Mouse (Mus musculus) hindbrain, embryonic 13.5 days (tissue): ENCODE results near the gene Mms19. TPM values are rescaled to one million over a fixed set of nuclear protein-coding genes. Genes with fewer than 3 reads are reported as not detected.

ENCODE experiments used
- ATAC-seq: fragments of 200-750 bp; cut with Nextera tagmentation; 2 replicates; pipeline ENCODE4 v1.8.0; 2017; ENCODE audit warnings: moderate TSS enrichment; ENCODE audit not compliant: low FRiP score
- H3K27ac ChIP-seq: fragments of 300-500 bp; sonication (generic); 2 replicates; pipeline ENCODE4 v1.5.1; 2015; ENCODE audit warnings: inconsistent platforms, mild to moderate bottlenecking, moderate library complexity
- H3K27me3 ChIP-seq: fragments of 300-500 bp; sonication (generic); 2 replicates; pipeline ENCODE4 v1.6.1; 2015; ENCODE audit warnings: mild to moderate bottlenecking, inconsistent platforms
- H3K36me3 ChIP-seq: fragments of 300-500 bp; sonication (generic); 2 replicates; pipeline ENCODE4 v1.6.1; 2015; ENCODE audit warnings: mild to moderate bottlenecking, inconsistent platforms
- H3K4me1 ChIP-seq: fragments of 300-500 bp; sonication (generic); replicated peaks from 2 replicates; pipeline ENCODE4 v1.6.1; 2015; ENCODE audit warnings: inconsistent platforms
- H3K4me2 ChIP-seq: fragments of 300-500 bp; sonication (generic); 2 replicates; pipeline ENCODE4 v1.6.1; 2015; ENCODE audit warnings: inconsistent platforms, mild to moderate bottlenecking, moderate library complexity
- H3K4me3 ChIP-seq: fragments of 300-500 bp; sonication (generic); 2 replicates; pipeline ENCODE4 v1.5.1; 2015; ENCODE audit warnings: mild to moderate bottlenecking, inconsistent platforms
- H3K9ac ChIP-seq: fragments of 300-500 bp; sonication (generic); 2 replicates; pipeline ENCODE4 v1.6.1; 2015; ENCODE audit warnings: mild to moderate bottlenecking, inconsistent platforms
- H3K9me3 ChIP-seq: fragments of 300-500 bp; sonication (generic); 2 replicates; pipeline ENCODE4 v1.6.1; 2016; ENCODE audit warnings: inconsistent platforms
- WGBS: fragments of 180-500 bp; shearing (Covaris S2); methylation state at CpG from one replicate; pipeline ENCODE4 v1.1.7; 2015; 5-methylcytosine and 5-hydroxymethylcytosine counted together
- polyA plus RNA-seq: library from polyadenylated mRNA; unstranded; fragments of >200 nt; fragmentation: Nextera tagmentation; extraction: Ambion mirVana; gene quantifications from 2 replicates; pipeline ENCODE4 v1.2.1, GENCODE M21; 2015

Mms19 gene
- polyA plus RNA-seq, 1 experiment from 2014 or later: 36.5 TPM

DNA sequence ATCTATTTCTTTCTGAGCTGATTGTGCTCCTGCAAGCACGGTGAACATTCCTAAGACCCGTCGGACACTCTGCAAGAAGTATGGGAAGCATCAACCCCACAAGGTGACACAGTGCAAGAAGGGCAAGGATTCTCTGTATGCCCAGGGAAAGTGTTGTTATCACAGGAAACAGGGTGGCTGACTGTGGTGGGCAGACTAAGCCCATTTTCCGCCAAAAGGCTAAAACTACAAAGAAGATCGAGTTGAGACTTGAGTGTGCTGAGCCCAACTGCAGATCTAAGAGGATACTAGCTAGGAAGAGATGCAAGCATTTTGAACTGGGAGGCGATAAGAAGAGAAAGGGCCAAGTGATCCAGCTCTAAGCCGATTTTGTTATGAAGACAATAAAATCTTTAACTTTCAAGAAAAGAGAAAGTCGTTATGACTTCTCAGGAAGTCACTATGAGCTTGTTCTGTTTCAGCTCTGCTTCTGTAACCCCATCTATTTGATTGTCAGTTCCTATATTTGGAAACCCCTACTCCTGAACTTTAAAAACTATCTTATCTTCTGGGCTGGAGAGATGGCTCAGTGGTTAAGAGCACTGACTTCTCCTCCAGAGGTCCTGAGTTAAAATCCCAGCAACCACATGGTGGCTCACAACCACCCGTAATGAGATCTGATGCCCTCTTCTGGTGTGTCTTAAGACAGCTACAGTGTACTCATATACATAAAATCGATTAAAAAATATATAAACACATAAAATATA is 77.9 kb downstream of the Mms19 start:
- H3K27ac ChIP-seq: no peak overlapping the region
- ATAC-seq: no peak
- no peaks in the 10 kb centered on the region for H3K27me3 ChIP-seq
- no peak overlapping the region for H3K9ac ChIP-seq
- H3K36me3 ChIP-seq: no peaks in the 10 kb centered on the region
- 91% methylated on average over 10 of the region's 10 CpGs for WGBS
- H3K9me3 ChIP-seq: no peaks in the 10 kb centered on the region
- no peak overlapping the region for H3K4me2 ChIP-seq
- no peak overlapping the region for H3K4me3 ChIP-seq
- H3K4me1 ChIP-seq: no peaks in the 10 kb centered on the region

DNA sequence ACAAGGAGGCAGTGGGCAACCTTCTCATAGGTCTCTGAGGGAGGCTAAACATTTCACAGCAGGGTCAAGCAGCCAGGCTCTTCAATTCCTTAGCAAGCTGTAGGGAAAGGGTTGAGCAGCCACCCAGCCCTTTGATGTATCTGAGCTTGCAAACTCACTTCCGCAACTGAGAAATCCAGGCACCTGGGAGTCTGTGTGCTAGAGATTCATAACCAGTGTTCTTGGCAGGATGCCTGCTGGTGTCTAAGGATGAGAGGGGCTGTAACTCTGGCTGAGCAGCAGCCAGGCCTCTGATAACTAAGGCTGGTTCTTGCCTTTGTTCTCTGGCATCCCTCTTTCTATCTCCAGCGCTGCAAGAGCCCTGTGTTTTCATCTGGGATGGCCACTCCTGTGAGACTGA is 79.3 kb downstream of the Mms19 start:
- Histone ChIP-seq H3K9me3 (no peaks in the 10 kb centered on the region), H3K27ac (no peak overlapping the region), H3K4me3 (no peak overlapping the region), H3K36me3 (no peaks in the 10 kb centered on the region), H3K4me2 (no peak overlapping the region), H3K27me3 (no peaks in the 10 kb centered on the region), H3K9ac (no peak overlapping the region), H3K4me1 (no peaks in the 10 kb centered on the region; the same call in 1 of the 2 replicates)
- 64% methylated on average over 2 of the region's 2 CpGs for WGBS
- ATAC-seq: no peak

DNA sequence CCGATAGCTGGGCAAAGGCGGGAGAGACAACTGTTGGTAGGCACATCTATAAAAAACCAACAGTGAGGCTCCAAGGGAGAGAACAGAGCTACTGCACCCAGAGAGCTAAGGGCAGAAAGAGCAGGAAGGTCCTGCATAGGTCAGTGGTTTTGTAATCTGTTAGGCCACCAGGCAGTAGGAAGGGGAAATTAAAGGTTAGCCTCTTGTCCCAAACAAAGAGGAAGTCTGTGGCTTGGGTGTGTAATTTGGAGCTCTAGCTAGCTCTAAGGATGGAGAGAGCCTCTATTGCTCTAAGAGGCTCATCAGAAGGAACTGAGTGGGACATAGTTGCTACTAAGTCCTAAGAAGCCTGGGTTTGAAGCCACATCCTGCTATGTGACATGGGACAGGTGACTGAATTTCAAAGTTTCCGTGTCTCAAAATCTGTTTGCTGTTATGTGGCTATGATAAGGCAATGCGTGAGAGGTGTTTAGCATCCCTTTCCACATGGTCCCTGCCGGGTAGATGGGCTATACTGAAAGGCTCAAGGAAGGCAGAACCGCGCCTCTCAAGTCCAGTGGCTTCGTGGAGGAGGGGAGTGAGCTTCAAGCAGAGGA is 80.4 kb downstream of the Mms19 start:
- no peak overlapping the region for H3K4me3 ChIP-seq
- no peak overlapping the region for H3K4me2 ChIP-seq
- H3K27me3 ChIP-seq: no peaks in the 10 kb centered on the region
- no peak overlapping the region for H3K27ac ChIP-seq
- H3K4me1 ChIP-seq: peaks cover 4% of the 10 kb centered on the region
- H3K9me3 ChIP-seq: no peaks in the 10 kb centered on the region
- no peak overlapping the region for H3K9ac ChIP-seq
- ATAC-seq: no peak
- WGBS: 87% methylated on average over 8 of the region's 8 CpGs
- no peaks in the 10 kb centered on the region for H3K36me3 ChIP-seq

DNA sequence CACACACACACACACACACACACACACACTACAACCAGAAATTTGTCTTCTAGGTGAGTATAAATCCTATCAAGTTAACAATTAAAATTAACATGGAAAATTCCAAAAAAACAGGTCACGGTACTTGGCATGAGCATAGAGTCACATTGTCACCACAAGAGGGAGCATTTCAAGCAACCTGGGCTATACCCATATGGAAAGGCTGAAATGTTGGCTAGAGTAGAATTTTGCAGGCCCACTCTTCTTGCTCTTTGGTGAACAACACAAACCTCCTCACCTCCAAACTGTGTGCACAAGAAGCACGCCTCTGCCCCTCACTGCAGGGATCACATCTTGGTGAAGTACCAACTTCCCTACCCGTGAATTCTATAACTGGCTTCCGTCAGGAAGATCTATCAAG is 82.1 kb downstream of the Mms19 start:
- Histone ChIP-seq H3K27me3 (no peaks in the 10 kb centered on the region), H3K4me3 (no peak overlapping the region), H3K9ac (no peak overlapping the region), H3K4me1 (peaks cover 16% of the 10 kb centered on the region), H3K27ac (no peak overlapping the region), H3K4me2 (no peak overlapping the region), H3K9me3 (no peaks in the 10 kb centered on the region), H3K36me3 (no peaks in the 10 kb centered on the region)
- no peak for ATAC-seq
- 47% methylated on average over 4 of the region's 4 CpGs for WGBS

DNA sequence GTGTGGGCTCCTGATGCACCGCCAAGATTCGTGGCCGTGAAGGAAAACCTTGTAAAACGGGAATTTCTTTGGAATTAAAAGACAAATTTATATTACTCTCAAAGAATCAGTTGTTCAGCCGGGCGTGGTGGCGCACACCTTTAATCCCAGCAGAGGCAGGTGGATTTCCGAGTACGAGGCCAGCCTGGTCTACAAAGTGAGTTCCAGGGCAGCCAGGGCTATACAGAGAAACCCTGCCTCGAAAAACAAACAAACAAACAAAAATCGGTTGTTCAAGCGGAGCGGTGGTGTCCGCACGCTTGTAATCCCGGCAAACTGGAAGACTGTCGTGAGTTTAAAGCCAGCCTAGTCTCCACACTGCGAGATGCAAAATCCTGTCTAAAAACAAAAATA is 84.6 kb downstream of the Mms19 start:
- Histone ChIP-seq H3K4me1 (peaks cover 16% of the 10 kb centered on the region), H3K4me3 (peak overlapping the region; percentile 84), H3K4me2 (peak overlapping the region; percentile 96), H3K36me3 (peaks cover 7% of the 10 kb centered on the region), H3K9me3 (no peaks in the 10 kb centered on the region), H3K9ac (peak overlapping the region; percentile 78), H3K27me3 (no peaks in the 10 kb centered on the region), H3K27ac (no peak overlapping the region)
- 14% methylated on average over 18 of the region's 18 CpGs for WGBS
- peak; percentile 58; the same call in 1 of the 2 replicates for ATAC-seq

DNA sequence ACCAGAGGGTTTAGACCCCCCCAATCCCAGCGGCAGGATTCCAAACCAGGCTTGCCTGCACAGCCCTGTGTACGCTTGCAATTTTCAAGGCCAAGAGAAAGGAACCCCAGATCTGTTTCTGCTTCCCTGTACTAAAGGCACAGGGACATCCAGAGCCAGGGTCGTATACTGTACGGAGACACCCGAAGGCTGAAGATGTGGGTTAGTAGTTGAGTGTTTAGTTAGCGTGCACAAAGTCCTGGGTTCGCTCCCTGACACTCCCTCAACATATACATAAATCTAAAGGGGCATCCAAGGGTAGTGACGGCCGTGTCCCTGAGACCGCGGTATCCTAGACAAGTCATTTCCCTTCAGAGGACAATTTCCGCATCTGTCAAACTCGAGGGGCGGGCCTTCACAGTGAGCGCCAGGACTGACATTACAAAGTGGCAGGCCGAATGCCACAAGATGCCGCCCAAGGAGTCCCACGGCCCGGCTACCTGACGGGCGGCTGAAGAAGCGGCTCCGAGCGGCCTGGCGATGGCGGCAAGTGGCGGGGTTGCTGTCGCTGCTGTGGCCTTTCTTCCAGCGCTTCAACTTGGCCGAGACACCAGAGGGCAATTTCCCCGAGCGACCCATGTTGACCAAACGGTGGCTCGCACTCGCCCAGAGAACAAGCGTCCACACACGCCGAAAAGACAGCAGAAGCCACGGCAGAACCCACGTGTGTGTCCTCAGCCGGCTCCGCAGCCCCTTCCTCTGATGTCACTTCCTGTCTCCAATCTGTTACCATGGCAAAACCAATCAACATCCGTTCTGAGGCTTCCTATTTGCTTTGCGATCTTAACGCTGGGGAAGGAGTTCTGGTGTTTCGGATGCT is 85.3 kb downstream of the Mms19 start, which contains the start of gene Rrp12:
Rrp12 (minus strand) TSS at position 714 of the 859 bp plus-strand sequence.
- Histone ChIP-seq H3K27me3 (no peaks in the 10 kb centered on the region), H3K27ac (0 out of 2 replicates have a peak within 1 kb of the TSS, but pooled peaks have one; percentile 30), H3K4me3 (peak within 1 kb of the TSS; percentile 84), H3K4me2 (peak within 1 kb of the TSS; percentile 96), H3K4me1 (peaks cover 16% of the 10 kb centered on the region), H3K9ac (peak within 1 kb of the TSS; percentile 78), H3K9me3 (no peaks in the 10 kb centered on the region), H3K36me3 (peaks cover 10% of the 10 kb centered on the region)
- ATAC-seq: peak; percentile 97
- 1% methylated on average over 46 of the region's 46 CpGs for WGBS

DNA sequence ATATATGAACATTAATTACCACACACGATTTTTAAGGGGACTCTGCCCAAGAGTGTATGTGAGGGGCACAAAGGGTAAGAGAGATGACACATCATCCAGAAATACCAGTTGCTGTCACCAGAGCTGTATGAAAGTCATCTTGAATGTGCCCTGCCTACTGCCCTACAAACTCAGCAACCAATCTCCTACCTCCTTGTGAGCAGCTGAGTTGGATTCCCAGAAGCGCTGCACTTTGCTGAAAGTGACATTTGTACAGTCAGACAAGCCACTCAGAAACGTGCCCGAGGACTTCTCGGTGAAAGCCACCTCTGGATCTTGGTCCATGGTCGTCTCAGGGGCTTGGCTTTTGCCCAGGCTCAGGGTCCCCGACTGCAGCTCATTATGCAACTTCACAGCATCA is 86.0 kb downstream of the Mms19 start:
- WGBS: 53% methylated on average over 7 of the region's 7 CpGs
- Histone ChIP-seq H3K4me1 (peaks cover 16% of the 10 kb centered on the region), H3K9me3 (no peaks in the 10 kb centered on the region), H3K4me2 (peak overlapping the region; percentile 96), H3K27me3 (no peaks in the 10 kb centered on the region), H3K36me3 (peaks cover 16% of the 10 kb centered on the region), H3K9ac (peak overlapping the region; percentile 78), H3K27ac (no peak overlapping the region), H3K4me3 (peak overlapping the region; percentile 84)
- ATAC-seq: no peak

Other genes with a start within 250 kb of the Mms19 start
- gene Slit1, start 237.5 kb downstream of the Mms19 start, polyA plus RNA-seq: 22.3 and 25.6 TPM in 2 replicates
- gene Arhgap19, start 179.1 kb downstream of the Mms19 start, polyA plus RNA-seq: 6.3 and 7.6 TPM in 2 replicates
- 25.6 and 27.8 TPM in 2 replicates for gene Frat1, start 151.2 kb downstream of the Mms19 start, polyA plus RNA-seq
- gene Frat2, start 133.0 kb downstream of the Mms19 start, polyA plus RNA-seq: 8.4 and 10.4 TPM in 2 replicates
- 15.6 and 15.7 TPM in 2 replicates for gene Rrp12, start 85.0 kb downstream of the Mms19 start, polyA plus RNA-seq
- gene Pgam1, start 69.2 kb downstream of the Mms19 start, polyA plus RNA-seq: 465 and 466 TPM in 2 replicates
- 65.8 and 67.0 TPM in 2 replicates for gene Exosc1, start 47.7 kb downstream of the Mms19 start, polyA plus RNA-seq
- 78.8 and 80.7 TPM in 2 replicates for gene Zdhhc16, start 47.7 kb downstream of the Mms19 start, polyA plus RNA-seq
- 10.8 and 11.4 TPM in 2 replicates for gene Ubtd1, start 606 bp upstream of the Mms19 start, polyA plus RNA-seq
- 0.35 and 0.53 TPM in 2 replicates for gene Ankrd2, start 54.8 kb upstream of the Mms19 start, polyA plus RNA-seq
- 1.3 and 1.7 TPM in 2 replicates for gene Hoga1, start 64.5 kb upstream of the Mms19 start, polyA plus RNA-seq
- gene 4933411K16Rik, start 71.1 kb upstream of the Mms19 start, polyA plus RNA-seq: not detected in 2 replicates
- gene Morn4, start 105.2 kb upstream of the Mms19 start, polyA plus RNA-seq: 125 TPM in 2 replicates
- gene Pi4k2a, start 109.3 kb upstream of the Mms19 start, polyA plus RNA-seq: 27.0 and 27.9 TPM in 2 replicates
- 6.4 and 8.6 TPM in 2 replicates for gene Avpi1, start 147.9 kb upstream of the Mms19 start, polyA plus RNA-seq
- 1.5 and 1.7 TPM in 2 replicates for gene Marveld1, start 166.2 kb upstream of the Mms19 start, polyA plus RNA-seq
- 55.3 and 58.7 TPM in 2 replicates for gene Zfyve27, start 182.8 kb upstream of the Mms19 start, polyA plus RNA-seq
- gene Sfrp5, start 221.1 kb upstream of the Mms19 start, polyA plus RNA-seq: 4.4 and 4.6 TPM in 2 replicates